Mouse (Mus musculus): ENCODE measurements around the gene Atp6v1e2.

DNA sequence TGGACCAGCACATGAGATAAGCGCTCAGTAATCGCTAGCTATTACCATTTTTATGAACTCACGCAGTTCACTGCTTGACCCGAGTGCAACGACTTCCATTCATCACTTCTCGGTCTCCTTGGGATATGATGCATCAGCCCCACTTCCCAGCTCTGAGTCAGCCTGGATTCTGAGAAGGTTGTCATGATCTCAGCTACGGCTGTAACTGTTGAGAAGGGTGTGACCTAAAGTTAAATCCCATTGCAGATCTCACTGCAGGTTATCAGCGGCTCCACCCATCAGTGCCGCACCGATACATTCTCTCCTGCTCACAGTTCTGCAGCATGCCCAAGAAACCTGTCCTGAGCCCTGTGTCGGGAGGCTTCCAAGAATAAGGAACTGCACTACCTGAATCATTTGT, 28.0 kb downstream of the Atp6v1e2 start:
- no peak for TF ChIP-seq POLR2A (IDR thresholded peaks at IDR 0.05; ENCODE audit: low read depth, low read length)
- TF ChIP-seq CTCF (IDR thresholded peaks at IDR 0.05; ENCODE audit: borderline replicate concordance, insufficient read depth, low read length), result no peak

Data from embryonic fibroblast, embryonic 13.5 days (primary cell).